Mouse (Mus musculus) ovary, postnatal 36 days (tissue): ENCODE data around the gene Mpnd.

ENCODE experiments used
- DNase-seq: peaks from one replicate; pipeline ENCODE4 v3.0.0; 2022; ENCODE audit warnings: low spot score, mixed read lengths

Gene Mpnd

DNA sequence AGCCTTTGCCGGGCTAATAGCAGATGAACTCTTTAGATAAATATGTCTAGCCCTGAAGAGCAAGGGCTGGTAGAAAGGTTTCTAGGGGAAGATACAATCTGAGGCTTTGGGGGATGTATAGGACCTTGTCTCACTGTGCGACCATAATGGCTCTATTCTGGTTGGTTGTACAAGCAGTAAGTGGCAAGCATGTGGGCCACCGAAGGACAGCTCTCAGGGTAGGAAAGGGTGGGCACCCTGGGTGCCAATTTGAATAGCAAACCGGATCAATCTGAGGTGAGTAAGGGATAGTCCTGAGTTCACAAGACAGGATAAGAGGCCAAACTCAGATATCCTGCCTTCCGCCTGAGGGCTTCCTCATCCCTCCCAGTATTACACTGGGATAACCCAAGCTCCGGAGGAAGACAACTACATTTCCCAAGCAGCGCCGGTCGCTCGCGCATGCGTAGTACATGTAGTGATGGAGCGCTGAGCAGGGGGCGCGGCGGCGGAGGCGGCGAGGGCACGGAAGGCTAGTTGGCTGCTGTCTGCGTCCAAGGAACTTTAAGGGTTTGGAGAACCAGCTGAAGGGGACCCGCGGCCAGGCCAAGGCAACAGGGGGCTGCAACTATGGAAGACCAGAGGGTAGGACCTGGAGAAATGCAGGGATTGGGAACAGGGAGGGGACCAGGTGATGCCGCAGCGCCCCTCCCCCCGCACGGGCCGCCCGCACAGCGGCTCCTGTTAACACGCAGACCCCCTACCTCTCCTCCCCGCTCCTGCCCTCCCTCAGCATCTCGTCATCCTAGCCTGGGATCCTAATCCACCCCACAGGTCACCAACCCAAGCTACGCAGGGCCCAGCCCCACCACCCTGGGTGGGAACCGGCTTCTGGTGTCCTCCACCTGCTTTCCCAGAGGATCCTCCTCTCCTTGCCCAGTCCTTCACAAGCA, 19.2 kb upstream of the Mpnd start, which contains the start of gene Fsd1:
Gene Fsd1 (plus strand): TSS at position 480 of the 932 bp plus-strand sequence.
- DNase-seq, result peak; percentile 43

DNA sequence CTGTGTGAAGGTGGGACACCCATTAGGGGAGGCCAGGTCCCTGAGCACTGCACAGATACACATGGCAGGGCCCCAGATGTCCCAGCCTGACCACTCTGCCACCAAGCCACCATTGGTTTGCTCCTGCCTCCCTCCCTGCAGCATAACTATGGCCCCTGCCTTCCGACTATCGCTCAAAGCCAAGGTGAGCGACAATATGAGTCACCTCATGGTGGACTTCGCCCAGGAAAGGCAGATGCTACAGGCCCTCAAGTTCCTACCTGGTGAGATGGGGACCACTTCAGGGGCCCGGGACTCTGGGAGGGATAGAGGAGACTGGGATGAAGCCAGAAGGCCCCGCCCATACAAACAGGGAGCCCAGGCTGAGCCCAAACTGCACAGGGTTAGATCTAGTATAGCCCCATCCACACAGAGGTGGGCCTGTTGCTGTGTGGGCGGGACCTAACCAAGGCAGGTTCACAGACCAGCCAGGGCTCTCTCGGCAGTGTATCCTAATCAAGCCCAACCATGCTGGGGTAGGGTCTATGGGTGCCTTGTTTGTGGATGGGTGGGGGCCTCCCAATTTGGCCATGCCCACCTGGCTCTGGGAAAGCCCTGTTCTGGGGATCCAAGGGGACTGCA, 15.1 kb upstream of the Mpnd start:
- DNase-seq, result no peak

DNA sequence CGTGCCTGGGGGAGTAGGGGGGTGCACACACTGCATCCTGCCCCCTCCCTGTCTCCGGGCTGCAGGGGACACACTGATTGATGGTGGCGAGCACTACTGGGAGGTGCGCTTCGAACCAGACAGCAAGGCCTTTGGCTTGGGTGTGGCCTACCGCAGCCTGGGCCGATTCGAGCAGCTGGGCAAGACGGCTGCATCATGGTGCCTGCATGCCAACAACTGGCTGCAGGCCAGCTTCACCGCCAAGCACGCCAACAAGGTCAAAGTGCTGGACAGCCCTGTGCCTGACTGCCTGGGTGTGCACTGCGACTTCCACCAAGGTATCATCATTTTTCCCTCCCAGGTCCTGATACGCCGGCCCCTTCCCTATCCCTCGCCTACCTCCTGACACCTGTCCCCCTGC, 9.5 kb upstream of the Mpnd start:
- DNase-seq, result peak; percentile 59

DNA sequence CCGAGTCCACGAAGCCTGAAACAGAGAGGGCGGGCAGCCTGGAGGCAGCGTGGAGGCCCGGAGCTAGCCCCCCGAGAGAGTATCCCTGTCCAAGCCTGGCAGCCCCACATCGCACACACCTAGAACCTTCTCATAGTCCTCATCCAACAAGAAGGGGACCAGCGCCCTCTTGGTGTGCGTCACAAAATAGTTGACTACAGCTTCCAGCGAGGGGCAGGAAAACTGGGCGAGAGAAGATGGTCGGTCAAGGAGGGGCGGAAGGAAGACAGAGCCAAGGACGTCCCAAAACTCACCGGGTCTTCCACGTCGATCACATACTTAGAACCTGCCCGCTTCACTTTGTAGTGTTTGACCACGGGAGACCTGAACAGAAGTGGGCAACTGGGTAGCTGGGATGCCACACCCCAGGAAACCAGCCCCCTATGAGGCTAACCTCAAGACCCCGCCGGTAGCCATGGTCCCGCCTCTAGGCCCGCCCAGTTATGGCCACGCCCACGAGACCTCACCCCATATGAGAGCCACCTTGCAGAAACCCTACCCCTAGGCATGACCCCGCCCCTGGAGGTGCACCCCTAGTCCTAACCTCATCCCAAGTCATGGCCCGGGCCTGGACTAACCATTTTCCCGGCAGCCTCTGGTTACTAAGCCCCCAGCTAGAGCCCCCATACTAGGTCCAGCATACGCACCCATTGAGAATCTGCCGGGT, 5.6 kb upstream of the Mpnd start:
- DNase-seq, result no peak

DNA sequence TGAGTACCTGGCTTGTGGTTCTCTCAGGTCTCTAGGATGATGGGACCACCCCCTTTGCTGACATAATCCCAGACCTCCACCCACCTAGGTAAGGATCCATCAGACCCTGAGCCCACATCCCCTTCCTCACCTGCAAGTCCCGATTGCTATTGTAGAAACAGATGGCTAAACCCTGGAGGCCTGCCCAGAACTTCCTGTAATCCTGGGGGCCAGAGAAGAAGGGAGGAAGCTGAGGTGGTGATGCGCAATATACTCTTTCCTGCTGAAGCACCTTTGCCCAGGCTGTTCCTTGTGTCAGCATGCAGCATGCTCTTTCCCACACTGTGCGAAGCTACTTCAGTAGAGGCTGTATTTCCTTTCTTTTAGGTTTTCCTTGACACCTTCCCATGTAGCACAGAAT, 2.5 kb upstream of the Mpnd start:
- DNase-seq, result no peak

DNA sequence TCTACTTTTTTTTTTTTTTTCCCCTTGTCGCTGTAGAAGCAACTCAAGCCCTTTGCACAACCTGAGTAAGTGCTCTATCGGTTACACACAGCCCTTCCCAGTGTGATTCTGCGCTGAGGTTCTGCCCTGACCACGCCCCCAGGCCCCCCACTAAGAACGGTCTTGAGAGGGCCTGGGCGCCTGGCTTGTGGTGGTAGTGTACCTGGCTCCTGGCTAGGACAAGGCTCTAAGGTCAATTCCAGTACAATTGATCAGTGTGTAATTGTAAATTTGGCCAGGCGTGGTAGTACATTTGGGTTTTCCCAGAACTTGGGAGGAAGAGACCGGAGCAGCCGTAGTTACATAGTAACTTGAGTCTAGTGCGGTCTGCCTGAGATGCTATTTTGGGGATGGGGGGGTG, 1.4 kb downstream of the Mpnd start:
- no peak for DNase-seq

DNA sequence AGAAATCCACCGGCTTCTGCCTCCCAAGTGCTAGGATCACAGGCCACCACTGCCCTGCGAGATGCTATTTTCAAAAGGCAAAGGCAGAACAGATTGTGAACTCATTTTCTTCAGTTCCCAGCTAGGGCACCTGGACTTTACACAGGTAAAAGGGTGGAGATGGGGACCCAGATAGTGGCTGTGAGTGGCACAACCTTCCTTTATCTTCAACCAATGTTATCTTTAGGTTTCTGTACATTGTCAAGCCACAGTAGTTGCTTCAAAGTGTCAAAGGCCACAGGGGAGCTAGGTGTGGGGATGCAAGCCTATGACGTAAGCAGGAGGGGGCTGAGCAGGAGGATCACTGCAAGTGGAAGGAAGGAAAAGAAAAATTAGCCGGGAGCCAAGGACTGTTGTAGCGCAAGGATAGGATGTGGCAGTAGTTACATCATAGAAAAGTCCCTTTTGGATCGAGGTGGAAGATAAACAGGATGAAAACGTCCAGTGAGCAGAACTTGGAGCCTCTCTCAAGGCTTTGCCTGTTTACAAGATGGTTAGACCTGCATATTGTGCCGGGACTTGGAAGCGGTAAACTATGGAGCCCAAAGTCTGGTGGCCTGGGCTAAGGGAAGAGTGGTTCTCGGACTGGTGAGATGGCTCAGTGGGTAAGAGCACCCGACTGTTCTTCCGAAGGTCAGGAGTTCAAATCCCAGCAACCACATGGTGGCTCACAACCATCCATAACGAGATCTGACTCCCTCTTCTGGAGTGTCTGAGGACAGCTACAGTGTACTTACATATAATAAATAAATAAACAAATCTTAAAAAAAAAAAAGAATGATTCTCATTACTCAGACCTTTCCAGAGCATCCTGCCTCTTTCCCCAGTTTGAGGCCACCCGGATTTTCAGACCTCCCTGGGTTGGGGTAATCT, 2.2 kb downstream of the Mpnd start:
- DNase-seq, result no peak

DNA sequence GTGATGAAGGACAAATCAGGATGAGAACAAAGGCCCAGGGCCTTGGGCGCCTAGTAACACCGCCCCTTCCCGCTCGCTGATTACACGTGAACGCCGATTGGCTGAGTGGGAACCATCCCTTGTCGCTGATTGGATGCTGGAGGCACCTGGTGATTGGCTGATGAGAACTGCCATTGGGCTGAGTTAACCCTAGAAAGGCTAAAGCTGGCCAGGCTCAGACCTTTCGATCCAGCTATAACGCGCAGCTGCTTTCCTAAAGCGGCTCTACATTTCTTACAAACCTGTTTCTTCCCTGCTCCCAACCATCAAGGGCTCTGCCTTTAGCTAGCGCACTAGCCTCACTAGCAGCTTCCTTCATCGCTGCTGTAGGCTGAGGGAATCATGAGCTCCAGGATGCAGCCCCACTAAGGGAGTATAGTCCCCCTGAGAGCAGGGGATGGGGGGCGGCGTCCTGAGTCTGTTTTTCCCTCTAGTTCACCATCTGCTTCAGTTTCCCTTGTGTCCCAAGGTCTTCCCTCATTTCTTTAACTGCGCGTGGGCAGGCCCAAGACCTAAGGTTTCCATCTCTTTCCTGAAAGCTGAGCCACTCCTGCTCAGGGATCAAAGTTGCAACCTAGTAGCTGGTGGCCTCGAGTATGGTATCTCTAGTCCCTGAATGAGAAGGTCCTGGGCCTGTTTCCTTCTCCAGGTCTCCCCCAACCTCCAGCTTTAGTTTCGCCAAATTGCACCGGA, 3.0 kb downstream of the Mpnd start:
- DNase-seq, result peak; percentile 88

DNA sequence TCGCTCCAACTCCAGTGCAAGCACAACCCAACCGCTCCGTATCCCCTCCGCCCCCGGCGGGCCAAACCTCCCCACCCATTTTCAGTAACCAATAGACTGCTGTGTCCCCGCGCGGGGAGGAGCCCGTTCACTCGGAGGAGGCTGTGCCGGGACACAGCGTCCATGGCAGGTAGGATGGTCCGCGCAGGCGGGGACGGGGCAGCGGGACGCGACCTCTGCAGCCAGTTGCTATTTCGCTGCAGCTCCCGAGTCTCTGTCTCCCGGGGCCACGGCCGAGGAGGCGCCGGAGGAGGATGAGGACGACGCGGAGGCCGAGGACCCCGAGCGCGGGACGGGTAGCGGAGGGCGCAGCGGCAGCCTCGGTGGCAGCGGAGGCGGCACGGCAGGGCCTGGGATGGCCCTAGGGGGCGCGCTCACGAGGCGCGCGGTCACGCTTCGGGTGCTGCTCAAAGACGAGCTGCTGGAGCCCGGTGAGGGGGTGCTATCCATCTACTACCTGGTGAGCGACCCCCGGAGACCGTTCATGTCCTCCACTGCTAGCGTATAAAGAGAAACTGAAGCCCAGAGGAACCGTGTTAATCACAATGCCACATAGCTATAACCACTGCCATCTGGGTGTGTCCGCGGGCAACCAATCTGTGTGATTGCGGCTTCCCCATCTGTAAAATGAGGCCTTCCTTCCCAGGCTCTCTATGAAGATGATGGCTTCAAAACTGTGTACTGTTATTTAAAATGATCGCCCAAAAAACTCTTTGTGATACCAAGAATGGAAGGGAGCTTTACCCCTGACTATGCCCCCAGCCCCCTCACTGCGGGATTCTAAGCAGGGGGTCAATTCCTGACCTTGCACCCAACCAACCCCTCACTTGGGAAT, 3.8 kb downstream of the Mpnd start:
- DNase-seq, result peak; percentile 91

DNA sequence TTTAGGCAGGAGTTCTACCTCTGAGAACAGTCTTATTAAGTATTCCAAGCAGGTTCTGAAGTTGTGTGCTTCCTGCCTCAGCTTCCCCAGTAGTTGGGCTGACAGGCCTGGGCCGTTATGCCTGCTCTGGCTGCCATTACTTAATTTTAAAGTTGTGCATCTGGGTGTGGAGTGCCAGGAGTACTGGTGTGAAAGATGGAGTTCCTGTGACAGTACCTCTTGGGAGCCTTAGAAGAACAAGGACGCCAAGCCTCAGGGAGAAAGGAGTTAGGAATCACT, 4.4 kb downstream of the Mpnd start:
- no peak for DNase-seq

DNA sequence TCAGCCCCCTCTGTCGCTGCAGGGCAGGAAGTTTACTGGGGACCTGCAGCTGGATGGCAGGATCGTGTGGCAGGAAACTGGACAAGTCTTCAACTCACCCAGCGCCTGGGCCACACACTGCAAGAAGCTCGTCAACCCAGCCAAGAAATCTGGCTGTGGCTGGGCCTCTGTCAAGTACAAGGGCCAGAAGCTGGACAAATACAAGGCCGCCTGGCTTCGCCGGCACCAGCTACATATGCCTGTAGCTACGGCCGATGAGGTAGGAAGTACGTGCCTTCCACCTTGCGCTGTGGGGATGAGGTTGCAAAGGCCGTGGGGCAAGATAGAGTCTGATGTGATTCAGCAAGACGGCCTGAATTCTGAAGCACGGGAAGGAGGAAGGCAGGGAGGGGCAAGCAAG, 4.7 kb downstream of the Mpnd start:
- DNase-seq, result no peak

DNA sequence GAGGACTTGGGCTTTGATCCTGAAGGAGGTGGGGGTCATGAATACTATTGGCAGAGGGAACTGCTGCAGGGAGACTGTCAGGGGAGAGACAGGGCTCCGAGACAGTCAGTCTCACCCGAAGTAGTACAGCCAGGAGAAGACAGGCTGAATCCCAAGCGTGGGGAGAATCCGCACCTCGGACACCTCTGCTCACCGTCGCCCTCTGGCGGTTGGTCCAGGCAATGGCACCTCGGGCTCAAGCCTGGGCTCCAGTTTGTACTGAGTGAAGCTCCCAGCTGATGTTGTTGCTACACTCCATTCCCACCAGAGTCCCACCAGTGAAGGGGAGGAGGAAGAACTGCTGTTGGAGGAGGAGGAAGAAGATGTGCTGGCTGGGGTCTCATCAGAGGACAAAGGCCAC, 5.2 kb downstream of the Mpnd start:
- DNase-seq, result peak; percentile 79

DNA sequence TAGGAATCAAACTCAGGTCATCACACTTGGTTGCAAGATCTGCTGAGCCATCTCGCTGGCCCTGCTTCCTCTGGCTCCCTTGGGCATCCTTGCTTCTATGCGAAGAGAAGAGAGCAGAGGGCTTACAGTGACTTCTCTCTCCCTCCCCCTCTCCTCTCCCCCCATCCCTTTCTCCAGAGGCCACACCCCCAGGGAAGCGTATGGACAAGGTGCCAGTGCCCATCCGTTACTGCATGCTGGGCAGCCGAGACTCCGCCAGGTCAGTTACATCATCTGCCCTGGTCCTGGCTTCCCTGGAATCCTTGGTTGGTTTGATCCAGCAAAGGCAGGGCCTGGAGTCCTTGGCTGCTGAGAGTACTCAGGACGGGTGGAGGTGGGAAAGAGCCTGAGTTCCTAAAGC, 5.9 kb downstream of the Mpnd start:
- no peak for DNase-seq

DNA sequence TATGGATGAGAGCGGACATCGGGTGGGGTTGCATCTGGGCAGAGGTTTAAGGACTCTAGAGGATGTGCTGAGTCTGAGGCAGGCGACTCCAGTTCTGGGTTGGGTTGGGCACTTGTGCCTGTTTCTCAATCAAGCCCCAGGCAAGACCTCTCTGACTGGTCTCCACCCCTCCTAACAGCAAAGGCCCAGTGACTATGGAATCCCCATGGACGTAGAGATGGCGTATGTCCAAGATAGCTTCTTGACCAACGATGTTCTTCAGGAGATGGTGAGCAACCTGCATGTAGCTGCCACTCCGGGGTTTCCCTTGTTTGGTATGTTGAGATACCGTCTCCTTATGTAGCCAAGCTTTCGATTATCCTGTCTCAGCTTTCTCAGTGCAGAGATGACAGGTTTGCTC, 9.8 kb downstream of the Mpnd start:
- no peak for DNase-seq

DNA sequence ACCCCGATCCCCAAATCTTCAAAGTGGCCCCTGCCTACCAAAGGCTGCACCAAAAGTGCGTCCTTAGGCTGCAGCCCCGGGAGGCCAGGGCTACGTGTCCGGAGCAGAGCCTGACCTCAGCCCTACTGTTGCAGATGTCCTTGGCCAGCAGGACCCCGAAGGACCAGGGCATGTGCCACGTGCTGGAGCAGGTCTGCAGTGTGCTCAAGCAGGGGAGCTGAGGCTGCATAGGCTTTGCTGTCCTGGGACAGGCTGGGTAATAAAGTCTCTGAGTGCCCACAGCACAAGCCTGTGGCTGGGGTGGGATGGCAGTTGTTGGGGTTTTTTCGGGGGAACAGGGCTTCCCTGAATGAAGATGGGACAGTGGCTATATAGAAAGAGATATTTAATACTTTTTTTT, 10.9 kb downstream of the Mpnd start:
- DNase-seq, result no peak

DNA sequence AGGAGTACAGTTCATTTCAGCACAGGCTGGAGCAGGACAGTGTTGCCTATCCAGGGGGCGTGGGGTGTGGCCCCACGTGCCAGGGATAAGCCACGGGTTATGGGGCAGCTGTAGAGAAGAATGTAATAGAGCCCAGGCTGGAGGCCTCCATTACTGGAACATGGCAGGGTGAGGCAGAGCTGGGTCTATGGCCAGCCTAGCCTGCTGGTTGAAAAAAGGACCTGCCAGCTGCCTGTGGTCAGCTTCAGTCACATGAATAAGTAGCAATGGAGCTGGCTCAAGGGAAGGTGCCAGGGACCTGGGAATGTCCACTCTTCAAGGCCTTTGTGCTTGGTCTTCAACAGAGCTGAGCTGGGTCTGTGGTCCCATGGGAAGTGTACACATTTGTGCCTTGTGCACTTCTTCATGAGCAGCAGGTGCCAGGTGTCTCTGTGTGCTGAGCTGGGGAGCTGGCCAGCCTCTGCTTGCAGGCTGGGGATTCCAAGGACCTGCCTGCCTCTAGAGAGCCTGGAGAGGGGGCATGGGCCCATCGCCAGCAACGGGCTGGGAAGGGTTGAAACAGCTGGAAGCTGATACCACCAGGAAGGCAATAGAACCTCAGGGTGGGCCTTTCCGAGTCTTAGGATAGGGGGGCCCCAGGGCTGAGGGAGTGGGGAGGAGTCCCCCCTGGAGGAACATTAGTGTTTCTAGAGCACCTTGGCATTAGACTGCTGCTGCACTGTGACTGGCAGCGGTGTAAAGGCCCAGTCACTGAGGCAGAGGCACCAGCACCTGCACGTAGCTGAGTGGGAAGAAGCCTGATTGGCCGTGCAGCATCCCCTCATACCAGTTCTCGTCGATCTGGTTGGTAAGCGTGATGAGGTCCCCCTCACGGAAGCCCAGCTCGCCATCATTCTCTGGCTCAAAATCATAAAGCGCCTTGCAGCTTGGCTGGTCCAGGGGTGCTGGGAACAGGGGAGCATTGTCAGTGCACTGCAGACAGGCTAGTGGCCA, 11.6 kb downstream of the Mpnd start:
- no peak for DNase-seq

DNA sequence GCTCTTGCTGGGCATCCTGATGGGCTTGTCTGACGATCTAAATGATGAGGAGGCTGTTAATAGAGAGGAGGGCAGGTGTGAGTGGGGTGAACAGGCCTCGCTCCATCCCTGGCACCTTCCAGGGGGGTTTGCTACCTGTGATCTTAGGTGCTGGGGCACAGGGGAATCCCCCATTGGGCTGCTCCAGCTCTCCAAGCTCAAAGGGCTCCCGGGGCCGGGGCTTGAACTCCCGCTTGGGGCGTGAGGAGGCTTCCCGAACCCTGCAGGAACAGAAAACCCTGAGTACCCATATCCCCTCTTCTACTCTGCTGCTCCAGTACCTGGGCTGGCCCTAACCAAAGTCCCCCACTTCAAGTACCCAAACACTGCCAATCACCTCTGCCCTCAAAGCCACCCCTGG, 12.3 kb downstream of the Mpnd start:
- DNase-seq, result no peak

DNA sequence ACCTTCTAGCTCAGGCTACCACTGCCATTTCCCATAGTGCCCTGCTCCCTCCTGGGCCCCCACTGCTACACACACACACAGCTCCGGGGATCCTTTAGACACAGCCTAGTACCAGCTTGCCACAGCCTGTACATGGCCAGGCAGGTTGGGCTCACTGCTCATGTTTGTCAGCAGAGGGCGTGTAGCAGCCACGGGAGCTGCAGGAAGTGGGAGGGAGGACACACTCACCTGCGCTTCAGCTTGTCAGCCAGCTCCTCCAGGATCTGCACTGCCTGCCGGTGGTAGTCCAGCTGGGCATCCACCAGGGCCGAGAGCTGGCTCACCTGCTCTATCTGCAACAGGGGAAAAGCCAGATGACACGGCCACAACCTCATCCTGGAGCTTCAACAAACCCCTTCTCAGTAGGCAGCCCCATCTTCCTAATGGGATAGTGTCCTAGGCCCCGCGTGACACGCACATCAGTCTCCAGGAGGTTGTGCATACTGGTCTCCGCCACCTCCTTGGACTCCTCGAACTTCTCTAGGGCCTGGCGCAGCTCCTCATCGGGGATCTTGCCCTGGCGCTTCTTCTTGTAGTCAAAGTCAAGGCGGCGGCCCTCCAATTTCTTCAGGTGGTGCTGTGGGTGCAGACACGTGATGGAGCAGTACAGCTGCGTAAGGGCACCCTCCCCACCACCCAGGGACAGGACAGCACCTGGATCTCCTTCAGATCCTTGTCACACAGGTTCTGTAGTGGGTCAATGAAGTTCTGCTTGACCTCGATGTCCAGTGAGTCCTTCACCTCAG, 13.0 kb downstream of the Mpnd start:
- peak; percentile 51 for DNase-seq
